Mouse (Mus musculus) urinary bladder, postnatal 36 days (tissue): ENCODE data around the gene Epn1.
A peak's percentile ranks its signal among the peaks of the same experiment; 100 is the strongest.
"Not testable (repeated sequence)": the region's sequence is repeated elsewhere in the genome, so short reads cannot be mapped to it uniquely, and the experiment has no call there.

Experiments
- DNase-seq, 2 experiments: peaks; one replicate each; pipeline ENCODE4 v3.0.0; 2022; ENCODE audit warnings: low spot score in 2 of 2, mixed read lengths in 1 of 2

Gene Epn1

DNA sequence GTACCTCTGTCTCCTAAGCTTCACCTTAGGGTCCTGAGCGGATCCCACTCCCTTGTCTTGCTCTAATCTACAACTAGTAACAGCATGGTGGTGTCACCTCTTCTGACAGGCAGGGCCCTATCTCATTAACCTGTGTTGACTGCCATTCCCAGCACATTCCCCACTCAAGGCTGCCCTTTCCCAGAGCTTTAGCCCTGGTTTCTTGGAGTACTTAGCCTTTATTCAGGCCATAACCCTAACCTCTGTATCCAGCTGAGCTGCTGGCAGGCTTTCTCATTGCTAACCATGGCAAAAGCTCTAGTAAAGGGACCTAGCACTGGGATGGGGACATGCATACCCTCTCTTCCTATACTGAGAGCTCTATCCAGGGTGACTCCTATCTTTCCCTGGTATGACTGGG lies 21.4 kb upstream of the Epn1 start:
- no peak for DNase-seq

- DNase-seq = no peak
Observed at GRCm38 (mm10) chr7:5059421-5059820, 20.6 kb upstream of the Epn1 start.

DNA sequence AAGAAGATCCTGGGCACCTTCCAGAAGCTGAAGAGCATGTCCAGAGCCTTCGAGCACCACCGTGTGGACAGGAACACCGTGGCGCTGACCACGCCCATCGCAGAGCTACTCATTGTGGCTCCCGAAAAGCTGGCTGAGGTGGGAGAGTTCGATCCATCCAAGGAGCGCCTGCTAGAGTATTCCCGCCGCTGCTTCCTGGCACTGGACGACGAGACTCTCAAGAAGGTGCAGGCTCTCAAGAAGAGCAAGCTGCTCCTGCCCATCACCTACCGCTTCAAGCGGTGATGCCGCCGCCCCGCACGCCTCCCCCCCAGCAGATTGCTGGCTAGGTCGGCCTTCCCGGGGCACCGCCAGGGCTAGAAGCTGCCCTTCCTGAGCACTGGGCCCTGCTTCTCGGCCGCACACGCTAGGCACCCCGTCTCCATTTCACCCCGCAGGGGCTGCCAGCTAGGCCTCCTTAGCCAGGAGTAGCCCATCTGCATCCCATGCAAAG lies 19.8 kb upstream of the Epn1 start:
- peak; percentile 62 to 82 for DNase-seq

DNA sequence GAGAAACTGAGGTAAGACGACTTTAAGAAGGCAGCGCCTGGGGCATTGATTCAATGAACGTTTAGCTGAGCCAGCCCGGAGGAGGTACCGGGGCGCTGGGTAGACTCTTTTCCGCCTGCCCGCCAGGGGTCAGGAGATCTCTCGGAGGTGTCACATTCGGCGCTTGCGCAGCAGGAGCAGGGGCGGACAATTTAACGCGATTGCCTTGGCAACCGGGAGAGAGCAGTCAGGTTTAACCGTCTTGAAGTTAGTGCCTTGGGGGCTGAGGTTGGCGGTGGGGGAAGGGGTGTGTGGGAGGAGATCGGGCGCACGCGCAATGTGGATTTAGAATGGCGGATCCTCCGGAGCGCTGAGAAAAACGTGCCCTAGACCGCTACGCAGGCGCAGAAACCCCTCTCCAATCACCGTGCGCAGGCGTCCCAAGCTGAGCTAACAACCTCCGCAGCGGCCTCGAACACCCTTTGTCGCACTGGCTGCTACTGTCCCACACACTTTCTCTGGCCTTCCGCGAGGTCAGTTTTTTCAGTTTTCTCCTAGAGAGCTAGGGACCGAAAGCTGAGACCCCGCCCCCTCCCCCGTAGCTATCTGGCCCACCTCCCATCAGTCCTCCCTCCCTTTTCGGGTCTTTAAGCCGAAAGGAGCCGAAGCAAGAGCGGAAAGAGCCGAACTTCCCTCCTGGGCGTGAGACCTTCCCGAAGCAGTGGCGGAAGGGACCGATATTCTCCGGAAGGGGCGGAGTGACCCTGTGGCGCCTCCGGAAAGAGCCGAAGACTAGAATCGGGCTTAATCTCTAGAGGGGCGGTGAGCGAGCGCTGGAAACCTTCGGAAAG lies 18.9 kb upstream of the Epn1 start:
- peak; percentile 96 to 97 for DNase-seq

- DNase-seq = peak; percentile 86 to 93
Observed at GRCm38 (mm10) chr7:5061774-5062359, 18.2 kb upstream of the Epn1 start, which contains the start of gene U2af2. Gene U2af2 (plus strand): TSS chr7:5062143.

DNA sequence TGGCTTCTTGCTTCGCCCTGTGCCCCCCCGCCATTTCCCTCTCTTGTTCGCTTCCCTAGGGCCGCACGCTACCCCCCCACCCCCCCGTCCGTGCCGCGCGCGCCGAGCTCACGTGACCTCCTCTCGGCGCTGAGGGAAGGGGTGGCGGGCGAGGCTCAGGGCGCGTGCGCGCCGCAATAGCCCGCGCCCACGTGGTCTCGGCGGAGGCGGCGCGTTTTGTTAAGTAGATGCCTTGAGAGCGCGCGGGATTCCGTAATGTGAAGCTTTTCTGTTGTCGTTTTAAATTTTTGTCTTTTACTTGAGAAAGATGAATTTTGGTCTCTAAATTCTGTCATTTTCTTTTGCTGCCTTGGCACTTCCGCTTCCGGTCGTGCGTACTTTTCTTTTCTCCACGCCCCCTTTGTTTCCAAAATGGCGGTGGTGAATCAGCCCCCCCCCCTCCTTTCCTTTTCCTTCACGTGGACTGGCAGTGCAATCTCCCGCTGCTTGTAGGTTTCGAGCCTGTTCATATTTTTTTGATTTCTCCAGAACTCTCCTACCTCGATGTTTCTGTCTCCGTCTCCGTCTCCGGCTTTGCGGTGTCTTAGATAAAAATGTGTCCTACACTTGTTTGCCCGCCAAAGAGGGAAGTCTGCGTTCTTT lies 17.6 kb upstream of the Epn1 start:
- peak; percentile 43 to 60 for DNase-seq

DNA sequence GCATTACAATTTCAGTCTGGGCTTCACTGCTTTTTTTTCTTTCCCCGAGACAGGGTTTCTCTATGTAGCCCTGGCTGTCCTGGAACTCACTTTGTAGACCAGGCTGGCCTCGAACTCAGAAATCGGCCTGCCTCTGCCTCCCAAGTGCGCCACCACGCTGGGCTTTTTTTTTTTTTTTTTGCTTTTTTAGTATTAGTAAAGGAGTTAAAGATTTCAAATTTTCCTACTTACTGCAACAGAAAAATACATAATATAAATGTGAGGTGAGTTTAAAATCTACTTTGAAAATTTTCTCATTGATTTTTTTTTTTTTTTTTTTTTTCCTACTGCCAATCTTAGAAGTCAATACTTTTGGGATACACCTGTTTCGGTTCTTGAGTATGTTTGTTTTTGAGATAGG lies 15.1 kb upstream of the Epn1 start:
- no peak for DNase-seq

GRCm38 (mm10) chr7:5073586-5073985 lies 6.4 kb upstream of the Epn1 start:
- no peak for DNase-seq

- DNase-seq = no peak
Observed at GRCm38 (mm10) chr7:5074984-5075383, 5.1 kb upstream of the Epn1 start.

DNA sequence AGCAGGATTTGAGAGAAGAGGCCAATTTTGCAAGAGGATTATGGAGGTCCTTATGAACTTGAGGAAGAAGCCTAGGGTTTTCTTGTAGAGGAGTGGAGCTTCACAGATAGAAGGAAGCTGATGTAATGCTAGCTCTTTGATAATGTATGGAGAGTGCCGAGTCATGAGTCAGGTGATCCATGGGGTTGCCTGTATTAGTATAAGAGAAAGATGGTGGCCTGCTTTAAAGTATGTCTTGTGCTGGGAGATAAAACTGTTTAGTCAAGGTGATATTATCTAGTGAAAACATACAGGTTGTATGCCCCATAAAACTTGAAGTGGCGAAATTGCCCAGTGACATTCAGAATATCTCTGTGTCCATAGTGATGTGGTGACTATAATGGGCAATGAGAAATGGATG lies 3.1 kb upstream of the Epn1 start:
- no peak for DNase-seq

- not testable (repeated sequence) for DNase-seq
Observed at GRCm38 (mm10) chr7:5079365-5080009, 548 bp upstream of the Epn1 start.

DNA sequence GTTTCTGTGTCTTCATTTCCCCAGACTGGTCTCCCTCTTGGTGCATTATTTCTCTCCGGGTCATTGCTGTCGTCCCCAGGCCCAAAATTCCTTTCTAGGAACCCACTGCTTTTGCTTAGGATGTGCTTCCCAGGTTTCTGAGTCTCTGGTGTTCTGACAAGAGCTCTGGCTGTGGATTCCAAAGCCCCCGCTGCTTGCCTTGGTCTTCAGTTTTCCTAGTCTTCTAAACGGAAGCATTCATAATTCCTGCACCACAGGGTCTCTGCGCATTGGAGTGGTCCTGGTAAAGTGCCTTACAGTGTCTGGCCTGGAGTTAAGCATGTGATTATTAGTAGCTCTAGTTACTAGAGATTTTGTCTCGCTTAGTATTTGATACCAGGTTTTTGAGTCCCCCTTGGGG lies 780 bp downstream of the Epn1 start:
- DNase-seq = no peak

DNA sequence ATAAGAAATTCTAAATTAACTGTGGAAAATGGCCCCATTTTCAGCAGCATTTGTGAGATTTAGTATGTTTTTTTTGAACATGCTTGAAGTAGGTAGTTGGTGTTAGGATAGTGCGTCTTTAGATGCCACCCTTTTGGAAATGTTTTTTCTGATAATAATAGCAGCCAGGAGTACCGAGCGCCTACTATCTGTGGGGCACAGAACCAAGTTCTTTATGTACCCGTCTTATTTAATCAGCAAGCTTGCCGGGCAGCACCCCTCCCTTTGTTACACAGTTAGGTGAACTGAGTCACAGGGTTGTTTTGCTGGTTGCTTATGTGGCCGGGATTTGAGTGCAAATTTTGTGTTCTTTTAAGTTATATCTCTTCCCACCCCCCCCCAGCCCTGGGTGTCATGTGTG lies 1.2 kb downstream of the Epn1 start:
- no peak for DNase-seq

GRCm38 (mm10) chr7:5081939-5082338 lies 1.9 kb downstream of the Epn1 start:
- no peak for DNase-seq

- no peak for DNase-seq
Observed at GRCm38 (mm10) chr7:5083325-5084105, 3.5 kb downstream of the Epn1 start.

GRCm38 (mm10) chr7:5085512-5085911 lies 5.5 kb downstream of the Epn1 start:
- no peak for DNase-seq

GRCm38 (mm10) chr7:5086921-5087440 lies 6.9 kb downstream of the Epn1 start:
- no peak for DNase-seq

- DNase-seq = no peak
Observed at GRCm38 (mm10) chr7:5087886-5088285, 7.9 kb downstream of the Epn1 start.

DNA sequence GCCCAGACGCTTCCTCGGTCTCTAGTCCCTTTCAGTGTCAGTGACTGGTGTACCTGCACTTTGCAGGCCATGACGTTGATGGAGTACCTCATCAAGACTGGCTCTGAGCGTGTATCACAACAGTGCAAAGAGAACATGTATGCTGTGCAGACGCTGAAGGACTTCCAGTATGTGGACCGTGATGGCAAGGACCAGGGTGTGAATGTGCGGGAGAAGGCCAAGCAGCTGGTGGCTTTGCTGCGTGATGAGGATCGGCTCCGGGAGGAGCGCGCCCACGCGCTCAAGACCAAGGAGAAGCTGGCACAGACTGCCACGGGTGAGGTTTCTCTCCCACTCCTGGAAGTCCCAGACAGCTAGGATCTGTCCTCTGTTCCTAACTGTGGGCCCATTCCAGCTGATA lies 9.8 kb downstream of the Epn1 start:
- DNase-seq = no peak

- DNase-seq = no peak
Observed at GRCm38 (mm10) chr7:5091008-5091728, 11.1 kb downstream of the Epn1 start.
